Mouse (Mus musculus) monocyte, adult 5-6 weeks (primary cell): ENCODE results near the gene Strbp. TPM values are rescaled to one million over a fixed set of nuclear protein-coding genes. Genes with fewer than 3 reads are reported as not detected.

Experiments
- ATAC-seq: fragments of 153-309, 156-312 bp; replicated peaks from 2 replicates; pipeline ENCODE4 v1.8.0; 2017; ENCODE audit warnings: mild to moderate bottlenecking; ENCODE audit not compliant: low TSS enrichment, insufficient number of reproducible peaks, severe bottlenecking, poor library complexity, low FRiP score
- total RNA-seq: library from RNA; stranded (forward); fragments of 200-1000, 200-491, 200-594 nt; gene quantifications from 3 replicates; pipeline ENCODE4 v1.2.3, GENCODE M21; 2017

Strbp gene
- total RNA-seq, 1 experiment from 2014 or later, result 29.1 TPM

DNA sequence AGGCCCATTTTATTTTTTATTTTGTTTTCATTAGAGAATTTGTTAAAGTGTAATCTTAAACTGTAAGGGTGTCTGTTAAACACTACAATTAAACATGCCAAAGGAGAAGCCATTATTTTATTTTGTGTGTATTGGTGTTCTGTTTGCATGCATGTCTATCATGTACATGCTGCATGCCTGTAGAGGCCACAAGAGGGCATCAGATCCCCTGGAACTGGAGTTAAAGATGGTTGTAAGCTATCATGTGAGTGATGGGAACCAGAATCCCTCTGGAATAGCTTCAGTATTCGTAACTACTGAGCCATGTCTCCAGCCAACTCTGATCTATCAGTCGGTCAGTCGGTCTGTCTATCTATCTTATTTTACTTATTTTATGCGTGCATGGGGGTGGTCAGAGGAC is 243.0 kb downstream of the Strbp start:
- no peak for ATAC-seq

DNA sequence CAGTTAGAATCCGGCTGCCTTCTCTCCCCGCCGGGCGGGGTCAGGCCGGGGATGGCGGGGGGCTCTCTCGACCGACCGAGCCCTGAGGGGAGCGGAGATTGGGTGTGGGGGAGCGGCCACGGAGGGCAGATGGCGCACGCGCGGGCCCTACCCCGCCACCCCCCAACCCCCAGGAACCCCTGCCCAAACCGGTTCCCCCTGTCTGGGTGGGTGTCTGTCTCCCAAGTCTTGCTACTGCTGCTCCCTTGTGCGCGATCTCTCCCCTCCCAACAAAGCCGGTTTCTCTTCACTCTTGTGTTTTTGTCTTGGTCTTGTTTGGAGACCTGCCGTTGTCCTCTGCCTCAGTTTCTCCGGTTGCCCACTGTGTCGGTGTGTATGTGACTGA is 251.3 kb downstream of the Strbp start:
- 0 out of 2 replicates have a peak, but pooled peaks have one; percentile 9 for ATAC-seq

DNA sequence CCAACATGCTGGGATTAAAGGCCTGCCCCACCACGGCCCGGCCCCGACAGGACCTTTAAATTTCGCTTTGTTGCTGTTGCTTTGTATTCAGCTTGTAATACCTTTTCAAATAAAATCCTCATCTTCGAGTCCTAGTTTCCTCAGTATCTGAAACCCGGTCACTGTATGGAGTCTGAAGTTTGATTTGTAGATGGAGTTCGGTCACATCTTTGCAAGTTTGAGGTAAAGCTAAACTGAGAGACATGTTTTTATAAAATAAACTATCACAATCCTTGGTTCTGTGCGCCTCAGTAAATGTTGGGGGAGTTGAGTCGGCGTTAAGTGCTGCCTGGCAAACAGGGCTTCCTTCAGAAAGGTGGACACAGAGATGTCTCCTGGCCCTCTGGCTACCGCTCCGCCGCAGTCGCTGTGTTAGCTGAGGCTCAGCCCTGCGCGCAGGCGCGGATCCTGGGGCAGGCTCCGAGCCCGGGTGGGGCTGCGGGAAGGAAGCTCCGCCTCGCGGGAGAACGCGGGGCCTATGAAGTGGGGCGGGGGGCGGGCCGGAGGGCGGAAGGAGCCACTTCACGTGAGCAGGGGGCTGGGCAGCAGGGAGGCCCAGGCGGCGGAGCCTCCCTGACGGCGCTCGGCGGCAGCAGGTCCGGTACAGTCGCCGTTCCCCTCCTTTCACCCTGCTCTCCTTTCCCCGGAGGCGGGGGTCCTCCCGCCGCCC is 251.8 kb downstream of the Strbp start:
- ATAC-seq, result peak; percentile 98

DNA sequence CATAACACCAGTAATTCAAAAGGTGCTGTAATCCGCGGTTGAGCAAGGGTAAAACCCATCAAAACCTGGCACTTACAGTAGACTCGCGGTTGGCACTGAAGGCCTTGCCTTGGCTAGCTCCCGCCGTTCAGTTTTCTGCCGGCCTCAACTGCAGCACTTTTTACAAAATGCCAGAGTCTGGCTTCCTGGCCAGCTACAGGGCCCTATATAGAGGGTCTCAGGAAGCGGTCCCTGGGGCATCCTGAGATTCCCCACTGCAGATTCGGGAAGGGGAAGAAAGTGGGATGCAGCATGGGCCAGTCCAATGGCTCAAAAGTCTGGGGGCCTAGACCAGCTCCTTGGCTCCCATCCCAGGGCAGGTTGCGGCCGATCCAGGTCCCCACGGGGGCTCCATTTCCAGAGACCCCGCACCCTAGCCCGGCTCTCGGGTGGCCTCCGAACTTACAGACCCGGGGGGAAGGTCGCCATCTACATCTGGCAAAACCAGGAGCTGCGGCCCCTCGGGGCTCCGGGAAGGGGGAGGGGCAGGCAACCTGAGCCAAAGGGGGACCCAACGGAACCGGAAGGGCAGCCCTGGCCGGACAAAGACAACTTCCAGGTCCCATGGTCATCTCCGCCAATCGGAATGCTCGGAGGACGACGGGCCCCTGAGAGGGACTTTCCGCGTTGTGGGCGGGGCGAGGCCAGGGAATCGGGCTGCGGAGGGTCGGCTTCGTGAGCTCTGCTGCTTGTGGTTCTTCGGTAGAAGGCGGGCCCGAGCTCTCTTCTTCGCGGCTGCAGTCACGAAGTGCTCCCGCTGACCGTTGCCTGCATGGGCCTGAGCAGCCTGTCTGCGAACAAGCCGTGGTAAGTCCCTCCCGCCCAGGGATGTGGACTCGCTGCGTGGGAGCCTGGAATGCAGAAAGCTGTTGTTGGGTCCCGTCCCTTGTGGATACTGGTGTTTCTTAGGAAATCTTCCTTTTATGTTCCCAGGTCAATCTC is 260.8 kb downstream of the Strbp start, which contains the start of the genes Zbtb26, Zbtb6 and Rabgap1:
Gene Zbtb26 (minus strand): TSS at position 525 of the 981 bp plus-strand sequence.
Gene Zbtb6 (minus strand): TSS at position 561 of the 981 bp plus-strand sequence.
Gene Rabgap1 (plus strand): TSS at position 669 of the 981 bp plus-strand sequence.
- ATAC-seq, result peak; percentile 100

Other genes with a start within 250 kb of the Strbp start
- gene Gpr21, start 187.5 kb downstream of the Strbp start, total RNA-seq, result 0.67 to 3.7 TPM (median 1.1 TPM) in 3 replicates
- gene Crb2, start 72.4 kb upstream of the Strbp start, total RNA-seq, result 0.38 TPM in 1 of 3 replicates, not detected in the others